Mouse (Mus musculus) stomach, embryonic 16.5 days (tissue): ENCODE measurements at regions not wholly inside any gene's neighbourhood (a gene's known extent, or its start where the extent isn't known, plus 50 kb on each side); places are given as distances from the start of the nearest gene placed in this dataset.

Experiments
- ATAC-seq: fragments of 200-750 bp; cut with Nextera tagmentation; 2 replicates; pipeline ENCODE4 v1.8.0; 2017; ENCODE audit warnings: moderate number of reproducible peaks, moderate TSS enrichment; ENCODE audit not compliant: insufficient read depth, low FRiP score
- H3K27ac ChIP-seq: fragments of 300-500 bp; sonication (generic); 2 replicates; pipeline ENCODE4 v1.5.1; 2014; ENCODE audit warnings: low read length
- H3K27me3 ChIP-seq: fragments of 300-500 bp; sonication (generic); 2 replicates; pipeline ENCODE4 v1.6.1; 2014; ENCODE audit warnings: low read length, control low read depth, mixed read lengths; ENCODE audit not compliant: control insufficient read depth, insufficient read depth
- H3K36me3 ChIP-seq: fragments of 300-500 bp; sonication (generic); 2 replicates; pipeline ENCODE4 v1.6.1; 2014; ENCODE audit warnings: low read length; ENCODE audit not compliant: control insufficient read depth, insufficient read depth
- H3K4me1 ChIP-seq: fragments of 300-500 bp; sonication (generic); 2 replicates; pipeline ENCODE4 v1.6.1; 2014; ENCODE audit warnings: low read length, control low read depth, mixed read lengths; ENCODE audit not compliant: control insufficient read depth, insufficient read depth
- H3K4me2 ChIP-seq: fragments of 300-500 bp; sonication (generic); 2 replicates; pipeline ENCODE4 v1.6.1; 2014; ENCODE audit warnings: low read depth, low read length, mixed read lengths
- H3K4me3 ChIP-seq: fragments of 300-500 bp; sonication (generic); replicated peaks from 2 replicates; pipeline ENCODE4 v1.5.1; 2014; ENCODE audit warnings: mild to moderate bottlenecking, low read length
- H3K9ac ChIP-seq: fragments of 300-500 bp; sonication (generic); 2 replicates; pipeline ENCODE4 v1.6.1; 2014; ENCODE audit warnings: low read length
- H3K9me3 ChIP-seq: fragments of 300-500 bp; sonication (generic); replicated peaks from 2 replicates; pipeline ENCODE4 v1.6.1; 2016; ENCODE audit warnings: low read length, control low read depth; ENCODE audit not compliant: control insufficient read depth
- WGBS: fragments of 180-500 bp; shearing (Covaris S2); extraction: QIAGEN DNeasy Blood & Tissue Kit; methylation state at CpG from one replicate; pipeline ENCODE4 v1.1.7; 2014; 5-methylcytosine and 5-hydroxymethylcytosine counted together

- no peak overlapping the region for H3K27ac ChIP-seq
- no peaks in the 10 kb centered on the region for H3K27me3 ChIP-seq
- 83% methylated on average over 3 of the region's 3 CpGs for WGBS
- ATAC-seq, result no peak
- H3K36me3 ChIP-seq, result no peaks in the 10 kb centered on the region
- no peaks in the 10 kb centered on the region for H3K9me3 ChIP-seq
- no peak overlapping the region for H3K4me3 ChIP-seq
- no peaks in the 10 kb centered on the region for H3K4me1 ChIP-seq
- no peak overlapping the region for H3K9ac ChIP-seq
- no peak overlapping the region for H3K4me2 ChIP-seq
Measured at GRCm38 (mm10) chr16:62449735-62450134, 336.9 kb downstream of the Nsun3 start.

- WGBS, result 79% methylated on average over 3 of the region's 3 CpGs
- no peaks in the 10 kb centered on the region for H3K27me3 ChIP-seq
- H3K4me3 ChIP-seq, result no peak overlapping the region
- H3K9me3 ChIP-seq, result no peaks in the 10 kb centered on the region
- H3K36me3 ChIP-seq, result no peaks in the 10 kb centered on the region
- H3K4me1 ChIP-seq, result no peaks in the 10 kb centered on the region
- ATAC-seq, result no peak
- H3K4me2 ChIP-seq, result no peak overlapping the region
- H3K27ac ChIP-seq, result no peak overlapping the region
- H3K9ac ChIP-seq, result no peak overlapping the region
Measured at GRCm38 (mm10) chr16:62447380-62447779, 339.2 kb downstream of the Nsun3 start.

DNA sequence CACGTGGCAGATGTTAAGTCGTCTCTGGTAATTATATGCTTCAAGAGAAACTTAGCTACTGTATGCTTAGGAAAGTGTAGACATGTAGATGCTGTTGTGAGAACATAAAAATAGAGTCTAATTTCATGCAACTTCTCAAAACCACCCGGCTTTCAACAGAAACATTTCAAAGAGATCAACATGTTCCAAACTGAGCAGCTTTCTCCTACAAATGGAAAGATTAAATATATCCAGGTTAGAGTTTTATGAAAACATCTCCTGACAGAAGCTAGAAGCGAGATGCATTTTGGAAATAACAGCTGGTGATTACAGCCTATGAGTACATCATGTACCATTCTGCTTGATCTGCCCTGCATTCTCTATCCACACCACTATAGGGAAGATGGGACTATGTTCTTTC lies 345.4 kb downstream of the Nsun3 start:
- no peak overlapping the region for H3K4me3 ChIP-seq
- no peak overlapping the region for H3K27ac ChIP-seq
- H3K9ac ChIP-seq, result no peak overlapping the region
- no peaks in the 10 kb centered on the region for H3K27me3 ChIP-seq
- no peak for ATAC-seq
- no peak overlapping the region for H3K4me2 ChIP-seq
- 72% methylated on average over 4 of the region's 4 CpGs for WGBS
- H3K4me1 ChIP-seq, result no peaks in the 10 kb centered on the region
- H3K36me3 ChIP-seq, result no peaks in the 10 kb centered on the region
- H3K9me3 ChIP-seq, result no peaks in the 10 kb centered on the region

DNA sequence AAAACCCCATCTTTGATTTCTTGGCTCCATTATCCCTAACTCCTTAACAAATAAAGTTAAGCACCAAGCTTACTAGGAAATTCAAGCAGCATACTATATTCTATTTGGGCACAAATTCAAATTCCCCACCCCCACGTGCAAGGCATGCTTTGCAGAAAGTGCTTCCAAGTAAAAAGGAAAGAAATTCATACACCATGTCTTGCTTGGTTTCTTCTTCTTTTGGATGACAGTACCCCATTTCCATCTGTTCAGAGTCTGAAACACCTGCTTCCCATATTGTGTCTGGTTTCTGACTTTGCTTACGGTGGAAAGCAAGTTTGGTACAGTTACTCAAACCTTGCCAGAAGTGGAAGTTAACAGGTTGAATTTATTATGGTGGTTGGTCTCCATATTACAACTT lies 353.5 kb downstream of the Nsun3 start:
- H3K9me3 ChIP-seq, result no peaks in the 10 kb centered on the region
- H3K9ac ChIP-seq, result no peak overlapping the region
- H3K36me3 ChIP-seq, result no peaks in the 10 kb centered on the region
- no peak overlapping the region for H3K4me2 ChIP-seq
- H3K4me1 ChIP-seq, result no peaks in the 10 kb centered on the region
- no peak for ATAC-seq
- H3K27me3 ChIP-seq, result no peaks in the 10 kb centered on the region
- 75% methylated on average over 2 of the region's 2 CpGs for WGBS
- no peak overlapping the region for H3K4me3 ChIP-seq
- no peak overlapping the region for H3K27ac ChIP-seq

DNA sequence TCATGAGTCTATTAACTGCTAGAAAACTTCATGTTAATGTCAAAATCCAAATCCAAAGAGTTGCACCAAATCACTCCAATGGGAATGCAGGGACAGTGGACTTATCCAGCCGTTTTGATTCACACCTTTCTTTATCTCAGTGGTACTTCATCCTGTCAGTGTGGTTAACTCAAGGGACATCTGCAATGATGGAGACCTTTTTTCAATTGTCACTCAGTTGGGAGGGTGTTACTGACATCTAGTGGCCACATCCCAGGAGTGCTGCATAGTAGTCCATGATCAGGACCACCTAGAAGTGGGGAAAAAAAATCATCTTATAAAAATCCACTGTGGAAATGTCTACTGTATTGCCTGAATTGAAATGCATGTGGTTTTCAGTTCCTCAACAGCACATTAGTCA lies 372.1 kb downstream of the Nsun3 start:
- Histone ChIP-seq H3K4me2 (no peak overlapping the region), H3K27me3 (no peaks in the 10 kb centered on the region), H3K9ac (no peak overlapping the region), H3K9me3 (no peaks in the 10 kb centered on the region), H3K4me1 (no peaks in the 10 kb centered on the region), H3K4me3 (no peak overlapping the region), H3K27ac (no peak overlapping the region), H3K36me3 (no peaks in the 10 kb centered on the region)
- 13% methylated on average over 1 of the region's 1 CpGs for WGBS
- no peak for ATAC-seq

- no peak overlapping the region for H3K9ac ChIP-seq
- 56% methylated on average over 3 of the region's 3 CpGs for WGBS
- H3K36me3 ChIP-seq, result no peaks in the 10 kb centered on the region
- no peaks in the 10 kb centered on the region for H3K9me3 ChIP-seq
- no peak overlapping the region for H3K4me2 ChIP-seq
- no peak overlapping the region for H3K4me3 ChIP-seq
- ATAC-seq, result no peak
- no peak overlapping the region for H3K27ac ChIP-seq
- H3K27me3 ChIP-seq, result no peaks in the 10 kb centered on the region
- no peaks in the 10 kb centered on the region for H3K4me1 ChIP-seq
Measured at GRCm38 (mm10) chr16:62407526-62408165, 379.0 kb downstream of the Nsun3 start.

DNA sequence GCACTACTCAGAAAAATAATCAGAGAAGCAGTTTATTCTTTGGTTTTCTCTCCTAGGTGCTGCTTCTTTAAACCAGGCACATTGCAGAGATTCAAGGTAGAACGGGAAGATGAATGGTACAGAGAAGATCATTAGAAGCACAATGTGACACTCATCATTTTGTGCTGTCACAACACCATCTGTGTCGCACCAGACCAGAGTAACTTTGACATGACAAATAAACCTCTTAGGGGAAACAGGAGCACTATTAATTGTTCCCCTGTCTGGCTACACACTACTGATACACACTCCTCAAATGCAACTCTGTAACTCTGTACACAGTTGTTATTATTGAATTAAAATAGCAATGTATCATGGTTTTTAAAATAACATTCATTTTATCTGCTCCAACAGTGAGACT lies 380.2 kb downstream of the Nsun3 start:
- Histone ChIP-seq H3K4me1 (no peaks in the 10 kb centered on the region), H3K9ac (no peak overlapping the region), H3K4me3 (no peak overlapping the region), H3K27ac (no peak overlapping the region), H3K9me3 (no peaks in the 10 kb centered on the region), H3K27me3 (no peaks in the 10 kb centered on the region), H3K4me2 (no peak overlapping the region), H3K36me3 (no peaks in the 10 kb centered on the region)
- 44% methylated on average over 2 of the region's 2 CpGs for WGBS
- ATAC-seq, result no peak

DNA sequence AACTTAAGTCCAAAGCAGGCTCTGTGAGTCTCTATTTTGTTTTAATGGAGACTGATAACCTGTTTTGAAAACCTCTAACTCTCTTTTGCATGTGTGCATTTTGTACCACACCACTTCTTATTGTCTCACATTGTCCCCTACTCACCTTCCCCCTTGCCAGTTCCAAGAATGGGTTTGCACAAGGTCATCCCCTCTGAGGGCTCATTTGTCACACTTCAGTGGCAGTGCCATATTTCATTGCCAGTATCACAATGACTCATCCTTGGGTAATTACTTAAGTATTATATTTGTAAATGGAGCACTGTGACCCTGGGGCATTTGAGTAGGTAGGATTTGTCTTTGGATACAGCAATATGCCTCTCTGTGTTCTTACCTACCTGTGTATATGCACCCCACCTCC lies 429.3 kb downstream of the Nsun3 start:
- Histone ChIP-seq H3K9ac (no peak overlapping the region), H3K27me3 (no peaks in the 10 kb centered on the region), H3K9me3 (no peaks in the 10 kb centered on the region), H3K27ac (no peak overlapping the region), H3K4me2 (no peak overlapping the region), H3K4me3 (no peak overlapping the region), H3K36me3 (no peaks in the 10 kb centered on the region), H3K4me1 (no peaks in the 10 kb centered on the region)
- ATAC-seq, result no peak

DNA sequence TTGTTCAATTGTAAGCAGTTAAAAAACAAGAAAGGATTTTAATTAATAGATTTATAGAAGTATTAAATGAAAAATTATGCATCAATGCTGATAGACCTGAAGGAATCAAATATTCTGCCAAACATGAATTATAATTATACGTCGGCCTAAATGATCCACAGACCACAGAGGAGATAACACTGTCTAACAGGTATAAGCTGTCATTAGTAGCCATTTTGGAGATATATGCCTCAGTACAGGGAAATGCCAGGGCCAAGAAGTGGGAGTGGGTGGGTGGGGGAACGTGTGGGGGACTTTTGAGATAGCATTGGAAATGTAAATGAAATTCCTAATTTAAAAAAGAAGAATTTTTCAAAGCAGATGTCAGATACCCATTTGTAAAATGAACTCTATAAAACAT lies 430.3 kb downstream of the Nsun3 start:
- Histone ChIP-seq H3K9ac (no peak overlapping the region), H3K9me3 (no peaks in the 10 kb centered on the region), H3K27me3 (no peaks in the 10 kb centered on the region), H3K4me2 (no peak overlapping the region), H3K4me1 (no peaks in the 10 kb centered on the region), H3K36me3 (no peaks in the 10 kb centered on the region), H3K27ac (no peak overlapping the region), H3K4me3 (no peak overlapping the region)
- ATAC-seq, result no peak
- WGBS, result 79% methylated on average over 3 of the region's 3 CpGs

GRCm38 (mm10) chr16:62355830-62356270 lies 430.8 kb downstream of the Nsun3 start:
- Histone ChIP-seq H3K36me3 (no peaks in the 10 kb centered on the region), H3K4me3 (no peak overlapping the region), H3K9me3 (no peaks in the 10 kb centered on the region), H3K9ac (no peak overlapping the region), H3K4me1 (no peaks in the 10 kb centered on the region), H3K27ac (no peak overlapping the region), H3K4me2 (no peak overlapping the region), H3K27me3 (no peaks in the 10 kb centered on the region)
- WGBS, result 63% methylated on average over 8 of the region's 8 CpGs
- ATAC-seq, result no peak
